Mouse (Mus musculus) megakaryocyte progenitor cell, adult 5-6 weeks (primary cell): ENCODE data around the gene Map2k5. TPM values are rescaled to one million over a fixed set of nuclear protein-coding genes. Genes with fewer than 3 reads are reported as not detected.

Source experiments
- ATAC-seq: replicated peaks from 2 replicates; pipeline ENCODE4 v1.8.0; 2016; ENCODE audit warnings: mild to moderate bottlenecking, moderate TSS enrichment, inconsistent platforms; ENCODE audit not compliant: poor library complexity
- total RNA-seq, 2 experiments: library from RNA; stranded (forward) in 1 of 2; stranded (reverse) in 1 of 2; fragments of 157-497, 149-512 nt in 1 of 2; fragments of 200-1000 nt in 1 of 2; gene quantifications; 2 replicates each; pipeline versions ENCODE4 v1.2.3 to v1.2.4; 2015 to 2017

The Map2k5 gene
- total RNA-seq, 2 experiments from 2014 or later, result 15.7 to 27.1 TPM

DNA sequence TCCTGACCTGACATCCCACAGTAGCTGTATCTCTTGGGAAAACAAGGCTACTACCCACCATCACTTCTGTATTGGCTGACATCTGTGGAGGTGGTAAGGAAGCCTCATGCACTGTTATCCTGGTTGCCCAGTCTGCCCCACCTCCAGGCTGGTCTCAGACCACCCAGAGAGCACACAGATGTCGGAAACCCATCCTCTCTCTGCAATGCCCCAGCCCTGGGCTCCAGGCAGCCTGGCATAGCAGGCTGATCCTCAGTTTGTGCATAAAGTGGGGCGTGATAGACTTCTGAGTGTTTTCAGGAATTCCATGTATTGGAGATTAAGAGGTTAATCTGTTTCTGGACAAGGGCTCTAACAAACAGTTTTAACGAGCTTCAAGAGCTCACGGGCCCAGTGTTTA is 182.2 kb downstream of the Map2k5 start:
- ATAC-seq, result no peak

- ATAC-seq, result no peak
Measured at GRCm38 (mm10) chr9:63194791-63195190, 182.9 kb downstream of the Map2k5 start.

DNA sequence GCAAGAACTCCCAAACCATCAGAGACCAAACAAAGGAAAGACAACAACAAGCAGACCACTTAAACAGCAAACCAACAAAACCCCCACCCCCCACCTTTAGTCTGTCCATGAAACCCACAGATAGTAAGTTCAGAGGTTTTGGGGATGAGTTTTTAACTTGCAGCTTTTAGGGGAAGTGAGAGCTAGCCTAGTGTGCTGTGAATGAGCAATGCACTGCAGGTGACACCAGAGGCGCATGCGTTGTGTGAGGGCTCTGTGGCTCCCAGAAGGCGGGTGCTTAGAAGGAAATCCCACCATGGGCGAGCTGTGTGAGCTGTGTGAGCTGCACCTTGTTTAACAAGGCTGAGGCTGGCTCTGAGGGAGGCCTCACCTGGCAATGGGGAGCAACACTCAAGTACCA is 184.9 kb downstream of the Map2k5 start:
- no peak for ATAC-seq

GRCm38 (mm10) chr9:63187310-63187709 is 190.4 kb downstream of the Map2k5 start:
- no peak for ATAC-seq

GRCm38 (mm10) chr9:63185249-63185648 is 192.5 kb downstream of the Map2k5 start:
- ATAC-seq, result no peak

DNA sequence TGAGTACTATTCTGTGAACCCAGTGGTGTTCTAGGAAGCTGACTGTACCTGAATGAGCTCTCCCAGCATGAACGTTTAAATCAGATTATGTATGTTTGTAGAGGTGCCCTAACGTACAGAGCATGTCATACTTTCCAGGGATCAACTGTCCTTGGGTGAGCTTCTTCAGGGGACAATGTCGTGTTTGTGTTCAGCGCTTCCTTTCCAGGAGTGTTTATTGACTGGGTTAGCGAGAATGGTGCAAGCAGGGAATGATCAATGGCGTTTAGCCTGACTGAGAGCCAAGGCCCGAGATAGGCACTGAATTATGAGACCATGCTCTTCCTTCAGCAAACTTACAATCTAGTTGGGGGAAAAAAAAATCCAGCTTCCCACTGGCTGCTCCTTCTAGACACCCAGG is 193.8 kb downstream of the Map2k5 start:
- no peak for ATAC-seq

DNA sequence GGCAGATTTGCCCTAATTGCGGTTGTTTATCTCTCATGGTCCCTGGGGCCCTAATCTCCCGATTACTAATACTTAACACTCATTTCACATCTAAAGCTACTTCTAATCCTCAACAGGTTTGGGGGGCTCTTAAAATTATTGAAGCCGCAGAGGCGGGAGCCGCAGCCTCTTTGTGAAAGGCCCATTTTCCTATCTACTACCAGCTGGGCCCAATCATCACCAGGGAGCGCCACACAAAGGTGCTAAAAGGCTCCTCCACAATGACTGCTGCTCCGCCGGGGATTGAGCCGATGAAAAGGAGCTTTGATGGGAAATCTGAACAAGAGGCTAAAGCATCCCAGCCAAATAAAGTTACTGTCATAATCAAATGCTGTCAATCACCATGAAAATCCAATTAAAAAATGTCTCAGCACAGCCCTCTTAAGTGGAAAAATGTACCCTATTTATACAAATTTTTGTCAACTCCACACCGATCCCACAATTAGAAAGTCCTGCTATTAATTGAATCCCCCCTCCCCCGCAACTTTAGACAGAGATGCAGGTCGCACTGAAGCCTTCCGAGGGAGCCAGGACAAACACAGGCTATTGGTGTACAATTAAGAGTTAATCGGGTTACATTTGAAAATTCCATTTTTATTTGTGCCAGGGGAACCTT is 195.3 kb downstream of the Map2k5 start:
- no peak for ATAC-seq

- ATAC-seq, result no peak
Measured at GRCm38 (mm10) chr9:63181337-63182178, 196.1 kb downstream of the Map2k5 start.

- ATAC-seq, result no peak
Measured at GRCm38 (mm10) chr9:63178296-63178695, 199.4 kb downstream of the Map2k5 start.

DNA sequence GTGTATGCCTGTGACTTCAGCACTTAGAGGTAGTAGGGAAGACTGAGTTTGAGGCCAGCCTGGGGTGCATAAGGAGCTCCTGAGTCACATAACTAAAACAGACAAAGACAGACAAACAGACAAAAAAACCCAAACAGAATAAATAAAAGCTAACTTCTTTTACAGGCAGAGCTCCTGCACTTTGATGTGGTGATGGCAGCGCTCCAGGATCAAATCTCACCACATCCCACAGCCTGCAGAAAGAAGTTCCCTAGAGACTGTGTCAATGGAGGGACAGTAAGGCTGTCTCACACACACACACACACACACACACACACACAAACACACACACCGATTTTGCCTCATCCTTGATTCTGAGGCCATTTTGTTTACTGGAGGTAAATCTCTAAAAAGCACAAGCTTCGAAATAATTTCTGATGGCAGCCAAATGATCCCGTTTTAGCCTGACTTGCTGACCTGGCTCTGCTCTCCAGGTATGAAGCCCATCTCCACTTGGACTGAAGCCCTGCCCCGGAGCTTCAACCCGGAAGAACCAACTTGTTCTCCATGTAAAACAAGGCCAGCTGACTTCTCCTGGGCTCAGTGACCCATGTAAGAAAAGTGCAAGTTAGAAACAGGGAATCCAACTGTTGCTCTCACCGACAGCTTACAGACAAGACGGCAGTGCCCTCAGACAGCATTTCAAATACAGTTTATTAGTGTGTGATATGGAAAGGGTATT is 203.5 kb downstream of the Map2k5 start:
- ATAC-seq, result no peak

GRCm38 (mm10) chr9:63171951-63172350 is 205.8 kb downstream of the Map2k5 start:
- ATAC-seq, result no peak

- no peak for ATAC-seq
Measured at GRCm38 (mm10) chr9:63169127-63169526, 208.6 kb downstream of the Map2k5 start.

GRCm38 (mm10) chr9:63165070-63165469 is 212.6 kb downstream of the Map2k5 start:
- no peak for ATAC-seq

DNA sequence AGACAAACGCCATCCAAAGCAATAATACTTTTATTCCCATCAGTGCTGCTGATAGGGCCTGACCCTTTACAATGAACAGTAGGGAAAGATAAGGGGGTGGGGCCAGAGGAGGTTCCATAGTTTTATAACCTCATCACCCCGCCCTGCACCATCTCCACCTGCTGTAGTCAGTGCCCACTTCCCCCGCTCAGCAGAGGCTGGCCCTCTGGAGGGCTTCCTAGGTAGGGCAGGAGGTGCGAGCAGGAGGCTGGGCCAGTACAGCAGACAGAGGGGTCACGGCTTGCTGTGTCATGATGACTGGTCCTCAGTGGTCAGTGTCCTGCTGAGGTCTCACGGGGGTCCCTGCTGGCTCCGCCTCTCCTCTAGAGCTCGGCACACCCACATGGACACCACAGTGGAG is 213.9 kb downstream of the Map2k5 start:
- no peak for ATAC-seq

DNA sequence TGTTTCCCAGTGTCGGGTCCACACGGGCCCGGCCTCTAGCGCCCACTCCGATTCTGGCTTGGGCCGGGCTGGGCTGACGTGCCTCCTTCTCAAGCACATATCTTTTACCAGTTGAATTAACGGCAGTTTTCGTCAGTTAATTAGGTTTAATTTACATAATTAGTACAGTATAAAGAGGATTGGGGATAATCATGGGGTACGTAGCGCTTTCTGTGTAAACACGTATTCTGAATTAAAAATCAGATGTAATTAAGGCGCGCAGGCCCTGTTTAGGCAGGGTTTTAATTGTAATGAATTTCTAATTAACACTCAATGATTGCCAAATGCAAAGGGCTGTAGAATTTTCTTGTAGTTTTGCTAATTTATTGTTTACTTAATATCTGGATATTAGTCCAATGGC is 225.8 kb downstream of the Map2k5 start:
- ATAC-seq, result no peak

GRCm38 (mm10) chr9:63151072-63151870 is 226.4 kb downstream of the Map2k5 start:
- ATAC-seq, result peak; percentile 91

GRCm38 (mm10) chr9:63150086-63150800 is 227.5 kb downstream of the Map2k5 start:
- no peak for ATAC-seq

DNA sequence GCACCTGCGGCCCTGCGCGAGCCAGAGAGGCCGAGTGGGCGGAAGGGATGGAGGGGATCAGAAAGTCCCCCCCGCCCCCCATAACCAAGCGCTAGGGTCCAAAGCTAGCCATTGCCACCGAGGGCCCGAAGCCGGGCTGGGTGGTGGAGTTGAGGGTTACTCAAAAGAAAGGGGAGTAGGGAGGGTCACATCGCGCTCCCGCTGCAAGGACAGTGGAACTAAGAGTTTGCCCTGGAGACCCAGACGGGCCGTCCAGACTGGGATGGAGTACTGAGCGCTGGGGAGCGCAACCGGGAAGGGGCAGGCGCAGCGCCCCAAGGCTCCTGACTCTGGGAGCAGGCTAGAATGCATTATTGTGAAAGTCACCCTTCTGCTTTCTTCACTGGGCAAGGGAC is 228.3 kb downstream of the Map2k5 start:
- ATAC-seq, result no peak

DNA sequence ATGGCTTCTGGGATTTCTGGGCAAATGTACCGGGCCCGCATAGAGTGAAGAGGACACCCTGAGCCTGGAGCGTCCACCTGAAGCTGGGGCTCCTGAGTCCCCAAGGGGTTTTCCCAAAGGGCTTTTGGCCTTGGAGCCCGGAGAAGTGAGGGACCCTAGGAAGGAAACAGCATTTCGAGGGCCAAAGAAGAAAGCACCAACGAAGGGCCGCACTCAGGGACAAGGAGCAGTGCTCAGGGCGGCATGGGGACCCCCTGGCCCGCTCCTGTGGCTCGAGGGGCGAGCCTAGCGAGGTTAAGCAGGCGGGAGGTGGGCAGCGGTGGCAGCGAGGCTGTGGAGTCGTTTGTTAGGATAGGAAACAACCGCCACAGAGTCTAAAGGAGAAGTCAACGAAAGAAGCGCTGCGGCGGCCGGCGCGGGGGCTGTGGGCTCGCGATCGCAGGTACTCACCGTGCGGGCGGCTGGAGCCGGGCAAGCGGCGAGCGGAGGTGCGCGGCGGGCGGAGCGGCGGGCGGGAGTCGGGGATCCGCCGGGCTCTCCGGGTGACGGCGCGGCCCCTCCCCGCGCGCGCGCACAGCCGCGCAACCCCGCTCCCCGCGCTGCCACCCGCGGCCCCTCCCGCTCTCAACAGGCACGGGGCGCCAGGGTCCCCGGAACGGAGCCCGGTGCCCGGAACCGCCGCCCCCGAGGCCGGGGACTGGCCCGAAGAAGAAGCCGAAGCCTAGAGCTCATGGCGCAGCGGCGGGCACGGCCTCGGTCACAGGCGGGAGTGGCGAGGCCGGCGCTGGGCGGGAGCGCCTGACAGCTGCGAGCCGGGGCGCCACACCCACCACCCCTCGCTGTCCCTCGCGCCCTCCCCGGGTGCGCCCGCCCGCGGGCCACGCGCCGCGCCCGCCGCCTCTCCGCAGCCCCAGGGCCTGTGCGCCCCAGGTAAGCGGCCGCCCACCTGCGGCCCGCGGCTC is 229.0 kb downstream of the Map2k5 start, which contains the start of gene Skor1:
Skor1 (minus strand) TSS at position 552 of the 962 bp plus-strand sequence.
- no peak for ATAC-seq
